Mouse (Mus musculus): ENCODE results near the gene Cers5.

- TF ChIP-seq CTCF (IDR thresholded peaks at IDR 0.05; ENCODE audit: insufficient read depth, low read length) (no peak), POLR2A (IDR thresholded peaks at IDR 0.05; ENCODE audit: borderline replicate concordance, extremely low read depth, low read depth, low read length) (no peak)
These were observed 19.6 kb upstream of the Cers5 start for GRCm38 (mm10) chr15:99792221-99792815.
